Mouse (Mus musculus) mesoderm, embryonic 11.5 days (tissue): ENCODE measurements around the gene Tsks.

ENCODE experiments used
- DNase-seq: peaks from one replicate; pipeline ENCODE4 v3.0.0-alpha.2; 2012; ENCODE audit warnings: low read depth, low spot score

Tsks gene

DNA sequence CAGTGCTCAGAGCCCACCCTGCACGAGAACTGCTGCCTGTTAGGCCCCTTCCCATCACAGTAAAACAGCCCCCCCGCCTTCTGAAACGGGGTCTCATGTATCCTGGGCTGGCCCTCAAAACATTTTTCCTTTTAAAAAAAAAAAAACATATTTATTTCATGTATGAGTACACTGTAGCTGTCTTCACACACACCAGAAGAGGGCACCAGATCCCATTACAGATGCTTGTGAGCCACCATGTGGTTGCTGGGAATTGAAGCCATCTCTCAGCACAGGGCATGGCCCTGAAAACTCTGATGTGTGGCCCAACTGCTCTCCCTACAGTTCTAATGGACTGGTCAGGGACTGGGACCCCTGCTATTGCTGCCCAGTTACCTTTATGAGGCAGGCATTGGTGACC is 35.3 kb downstream of the Tsks start:
- DNase-seq: no peak

DNA sequence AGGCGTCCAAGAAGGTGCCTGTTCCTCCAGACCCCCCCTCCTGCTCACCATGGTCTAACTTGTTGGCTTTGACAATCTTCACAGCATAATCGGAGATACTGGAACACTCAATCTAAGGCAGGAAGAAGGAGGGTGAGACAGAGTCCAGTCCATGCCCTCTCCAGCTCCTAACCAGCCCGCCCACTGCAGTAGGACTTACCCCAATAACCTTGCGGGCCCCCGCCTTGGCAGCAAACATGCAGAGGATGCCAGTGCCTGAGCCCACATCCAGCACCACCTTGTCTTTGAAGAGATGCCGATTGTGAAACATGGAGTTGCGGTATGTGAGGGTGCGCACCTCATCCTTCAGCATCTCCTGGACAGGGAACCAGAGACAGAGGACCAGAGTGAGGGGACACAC is 38.5 kb downstream of the Tsks start:
- no peak for DNase-seq

DNA sequence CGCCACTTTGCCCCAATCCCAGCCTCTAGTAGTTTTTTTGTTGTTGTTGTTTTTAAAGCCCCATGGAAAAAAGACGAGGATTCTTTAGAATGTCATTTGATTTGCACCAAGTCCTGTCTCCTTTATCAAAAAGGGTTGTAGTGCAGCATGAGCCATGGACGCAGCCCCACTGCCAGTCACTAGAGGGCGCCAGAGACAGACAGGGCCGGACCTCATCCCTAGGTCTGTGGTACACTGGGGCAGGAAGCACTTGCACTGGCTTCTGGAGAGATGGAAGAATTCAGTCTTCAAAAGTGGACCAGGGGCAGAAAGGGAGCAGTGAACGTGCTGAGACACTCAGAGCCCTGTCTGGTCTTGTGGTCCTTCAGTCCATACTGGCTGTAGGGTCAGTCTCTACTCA is 40.1 kb downstream of the Tsks start:
- peak; percentile 87 for DNase-seq

DNA sequence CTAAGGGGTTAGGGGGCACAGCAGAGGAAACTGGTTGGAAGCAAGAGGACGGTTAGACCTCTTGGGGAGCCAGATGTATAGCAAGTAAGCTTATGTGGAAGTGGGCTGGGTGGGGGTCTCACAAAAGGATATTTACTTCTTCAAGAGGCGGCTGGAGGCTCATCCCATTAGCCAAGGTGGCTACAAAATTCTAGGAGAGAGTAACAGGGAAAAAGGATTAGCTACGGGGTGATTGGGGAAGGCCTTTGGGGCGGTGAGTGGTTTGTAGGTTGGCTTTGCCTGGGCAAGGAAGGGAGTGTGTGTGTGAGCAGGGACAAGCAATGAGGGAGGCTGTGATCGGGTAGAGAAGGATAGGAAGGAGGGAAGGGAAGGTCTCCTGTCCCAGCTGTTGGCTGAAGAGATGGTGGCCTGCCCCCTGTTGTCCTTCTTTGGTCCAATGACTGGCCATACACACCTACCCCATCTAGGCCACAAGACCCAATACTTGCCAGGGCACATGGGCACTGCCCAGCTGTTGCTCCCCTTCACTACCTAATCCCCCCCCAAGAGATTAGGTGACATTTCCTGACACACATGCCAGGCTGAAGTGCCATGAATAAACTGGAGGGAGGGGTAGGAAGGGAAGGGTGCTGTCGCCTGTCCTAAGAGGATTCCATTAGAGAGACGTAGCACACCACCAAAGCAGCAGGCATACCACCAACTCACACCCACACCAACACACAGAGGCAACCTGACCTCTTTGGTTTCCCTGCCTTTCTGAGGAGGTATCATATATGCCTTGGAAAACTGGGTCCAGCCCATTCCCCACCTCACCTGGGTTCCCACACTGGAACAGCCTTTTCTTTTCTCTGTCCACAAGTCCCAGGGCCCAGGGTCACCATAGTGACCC is 41.2 kb downstream of the Tsks start:
- no peak for DNase-seq

DNA sequence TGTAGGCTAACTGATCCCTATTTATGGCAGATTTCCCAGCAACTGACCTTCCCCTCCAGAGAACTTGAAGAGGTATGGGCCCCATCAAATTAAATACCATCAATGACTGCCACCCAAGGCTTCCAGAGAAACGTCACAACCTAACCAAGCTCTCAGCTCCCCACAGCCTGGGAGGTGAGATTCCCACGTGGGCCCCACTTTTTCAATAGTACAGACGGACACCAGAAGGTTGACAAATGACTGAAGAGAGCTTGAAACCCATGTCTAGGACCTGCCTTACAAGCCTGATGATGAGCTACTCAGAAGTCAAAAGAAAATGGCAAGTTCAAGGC is 41.8 kb downstream of the Tsks start:
- DNase-seq: no peak

DNA sequence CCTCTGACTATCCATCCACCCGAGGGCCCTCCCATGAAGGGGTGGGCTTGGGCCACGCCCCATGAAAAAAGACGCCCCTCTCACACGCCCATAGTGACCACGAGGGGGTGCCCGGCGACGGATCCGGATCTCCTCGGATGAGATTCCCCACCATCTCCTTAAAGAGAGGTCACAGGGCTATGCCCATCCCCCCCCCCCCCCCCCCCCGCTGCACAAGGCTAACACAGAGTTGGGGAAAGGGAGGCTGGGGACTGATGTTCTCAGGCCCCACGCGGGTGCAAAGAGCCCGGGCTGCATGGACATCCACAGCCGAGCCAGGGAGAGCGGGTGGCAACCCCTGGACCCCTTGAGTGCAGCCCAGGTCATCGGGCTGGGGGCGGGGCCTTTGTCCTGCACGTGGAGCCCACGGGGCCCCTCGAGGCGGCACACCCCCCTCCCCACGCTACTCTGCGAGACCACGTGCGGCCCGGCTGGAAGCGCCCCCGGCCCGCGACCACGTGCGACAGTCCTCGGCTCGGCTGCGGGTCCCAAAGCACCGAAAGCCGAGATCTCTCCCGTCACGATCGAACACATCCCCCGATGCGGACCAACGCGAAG is 42.7 kb downstream of the Tsks start:
- peak; percentile 91 for DNase-seq

DNA sequence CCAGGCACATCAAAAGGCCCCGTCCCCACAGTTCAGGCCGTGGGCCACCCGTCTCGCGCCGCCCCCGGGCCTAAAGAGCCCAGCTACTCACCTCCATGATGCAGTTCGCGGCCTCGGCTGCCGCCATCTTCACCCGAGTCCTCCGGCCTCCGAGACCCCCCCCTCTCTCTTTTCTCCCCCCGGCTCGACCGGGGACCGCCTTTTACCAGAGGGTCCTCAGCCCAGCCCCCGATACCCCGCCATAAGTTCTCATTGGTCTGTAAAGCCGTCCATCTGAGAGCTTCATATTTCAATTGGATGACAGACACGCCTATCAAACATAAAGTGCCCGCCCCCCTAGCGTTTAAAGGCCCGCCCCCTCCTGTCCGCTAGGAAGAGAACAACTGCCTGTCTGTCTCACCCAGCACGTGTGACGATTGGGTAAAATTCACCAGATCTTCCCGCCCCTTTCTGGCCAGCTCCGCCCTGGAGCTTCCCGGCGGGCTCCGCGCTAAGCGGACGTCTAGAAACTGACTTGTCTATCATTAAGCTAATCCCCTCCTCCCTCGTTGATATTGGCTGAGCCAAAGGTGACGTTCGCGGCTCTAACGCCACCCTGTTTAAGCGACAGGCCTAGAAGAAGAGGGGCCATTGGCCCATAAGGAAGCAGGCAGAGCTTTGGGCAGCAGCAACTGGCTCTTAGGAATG is 43.3 kb downstream of the Tsks start, which contains the start of gene Prmt1:
Prmt1 (minus strand) TSS at position 377 of the 687 bp plus-strand sequence.
- peak; percentile 100 for DNase-seq

DNA sequence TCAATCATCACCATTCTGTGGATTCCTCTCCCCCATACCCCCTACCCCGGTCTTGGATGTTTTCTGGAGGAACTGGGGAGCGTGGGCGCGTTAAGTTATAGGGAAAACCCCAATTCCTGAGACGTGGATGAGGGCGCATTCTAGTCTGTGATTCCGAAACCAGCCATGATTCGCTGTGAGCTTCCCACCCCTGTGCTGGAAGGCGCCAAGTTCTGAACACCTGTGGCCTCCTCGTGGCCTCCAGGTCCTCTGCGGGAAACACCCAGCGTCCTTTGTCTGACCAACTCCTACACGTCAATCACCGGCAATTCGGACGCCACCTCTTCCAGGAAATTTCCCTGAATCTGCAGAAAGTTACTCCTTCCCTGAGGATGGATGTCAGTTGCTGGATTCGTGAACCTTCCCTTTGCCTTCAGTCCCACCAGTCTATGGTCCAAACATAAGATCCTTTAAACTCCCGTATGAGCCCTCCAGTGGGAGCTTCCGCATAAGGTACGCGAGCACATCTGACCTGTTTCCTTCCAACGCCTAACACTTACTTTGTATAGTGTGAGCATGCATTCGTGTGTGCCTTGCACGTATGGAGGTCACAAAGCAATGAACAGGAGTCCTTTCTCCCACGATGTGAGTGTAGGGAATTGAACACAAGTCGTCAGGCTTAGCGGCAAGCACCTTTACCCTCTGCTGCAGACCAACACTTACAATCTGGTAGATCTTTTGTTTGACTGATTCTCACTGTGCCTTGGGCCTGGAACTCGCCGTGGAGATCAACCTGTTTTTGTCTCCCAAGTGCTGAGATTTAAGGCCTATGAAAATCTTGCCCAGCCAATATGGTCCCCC is 44.1 kb downstream of the Tsks start:
- DNase-seq: no peak

DNA sequence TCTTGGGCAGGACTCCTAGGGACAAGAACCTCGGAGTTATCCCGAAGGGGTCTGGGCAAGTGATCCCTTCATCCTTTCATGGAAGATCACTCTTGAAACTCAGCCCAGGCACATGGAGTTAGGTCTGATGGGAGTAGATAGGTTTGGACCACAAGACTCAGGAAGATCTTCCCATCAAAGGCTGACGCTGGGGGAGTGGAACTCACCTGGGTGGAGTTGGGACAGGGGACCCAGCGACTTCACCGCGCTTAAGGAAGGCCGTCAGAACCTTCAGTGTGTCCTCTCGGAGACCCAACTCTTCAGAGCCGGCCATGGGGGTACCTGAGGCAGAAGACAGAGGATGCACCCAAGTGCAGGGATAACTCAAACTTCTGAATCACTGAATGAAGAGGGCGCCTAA is 53.7 kb downstream of the Tsks start:
- no peak for DNase-seq

DNA sequence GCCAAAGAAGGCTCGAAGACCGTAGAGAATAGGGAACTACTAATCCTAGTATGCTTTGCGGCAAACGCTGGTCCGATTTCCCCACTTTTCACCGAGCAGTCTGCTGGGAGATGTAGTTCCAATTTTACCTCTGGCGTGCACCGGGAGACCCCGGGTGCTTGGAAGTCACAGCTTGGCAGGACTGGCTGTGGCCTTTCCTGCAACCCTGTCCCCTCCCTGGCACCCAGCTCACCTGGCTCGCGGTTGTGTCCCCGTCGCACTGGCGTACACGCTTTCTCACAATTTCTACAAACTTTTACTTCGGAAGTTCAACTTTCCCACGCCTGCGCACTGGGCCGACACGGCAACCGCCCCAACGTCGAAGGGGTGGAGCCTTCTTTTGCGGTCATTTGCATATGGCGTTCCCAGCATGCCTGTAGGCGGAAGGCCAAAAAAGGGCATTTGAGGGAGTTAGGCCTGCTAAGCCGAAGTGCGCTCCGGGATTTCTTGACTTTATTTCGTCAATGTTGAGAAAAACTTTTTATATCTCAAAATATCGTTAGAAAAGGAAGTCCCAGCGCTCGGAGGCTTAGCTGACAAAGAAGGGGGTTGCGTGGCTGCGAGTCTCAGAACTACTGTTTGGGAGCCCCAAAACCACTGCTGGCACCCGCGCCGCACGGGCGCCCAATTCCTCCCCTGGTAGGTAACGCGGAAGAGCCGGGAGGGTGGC is 54.4 kb downstream of the Tsks start, which contains the start of gene Irf3:
Irf3 (plus strand) TSS at position 418 of the 709 bp plus-strand sequence.
- DNase-seq: peak; percentile 97

DNA sequence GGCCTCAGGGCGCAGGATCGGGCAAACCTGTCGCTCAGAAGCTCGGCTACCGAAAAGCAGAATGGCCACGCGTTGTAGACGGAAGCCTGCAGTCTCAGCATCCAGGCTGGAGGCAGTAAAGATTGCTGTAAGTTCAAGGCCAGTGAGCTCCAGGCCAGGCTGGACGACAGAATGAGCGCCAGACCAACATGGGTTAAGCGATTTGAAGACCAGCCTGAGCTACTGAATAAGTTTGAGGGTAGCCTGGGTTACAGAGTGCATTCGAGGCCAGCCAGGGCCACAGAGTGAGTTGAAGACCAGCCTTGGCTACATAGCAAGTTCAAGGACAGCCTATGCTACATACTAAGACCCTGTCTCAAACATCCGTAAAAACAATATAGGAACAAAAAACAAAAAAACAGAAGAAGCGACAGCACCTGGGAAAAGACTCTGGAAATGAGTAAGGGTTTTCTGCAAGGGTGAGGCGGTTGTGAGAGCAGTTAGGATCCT is 55.0 kb downstream of the Tsks start:
- DNase-seq: no peak

DNA sequence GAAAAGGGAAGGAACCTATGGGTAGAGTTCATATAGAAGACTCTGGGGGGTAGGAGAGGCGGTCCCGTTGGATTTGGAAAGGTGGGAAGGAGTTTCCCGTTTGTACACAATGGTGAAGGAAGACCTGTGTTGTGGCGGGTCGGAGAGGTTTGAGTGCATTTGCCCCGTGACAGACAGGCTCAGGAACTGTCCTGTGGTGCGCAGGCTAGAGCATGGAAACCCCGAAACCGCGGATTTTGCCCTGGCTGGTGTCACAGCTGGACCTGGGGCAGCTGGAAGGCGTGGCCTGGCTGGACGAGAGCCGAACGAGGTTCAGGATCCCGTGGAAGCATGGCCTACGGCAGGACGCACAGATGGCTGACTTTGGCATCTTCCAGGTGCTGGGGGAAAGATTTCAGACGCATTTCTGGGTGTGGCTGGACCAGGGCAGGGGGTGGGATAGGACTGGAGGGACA is 55.5 kb downstream of the Tsks start, which contains the start of gene Bcl2l12:
Bcl2l12 (minus strand) TSS at position 212 of the 455 bp plus-strand sequence.
- DNase-seq: peak; percentile 48

DNA sequence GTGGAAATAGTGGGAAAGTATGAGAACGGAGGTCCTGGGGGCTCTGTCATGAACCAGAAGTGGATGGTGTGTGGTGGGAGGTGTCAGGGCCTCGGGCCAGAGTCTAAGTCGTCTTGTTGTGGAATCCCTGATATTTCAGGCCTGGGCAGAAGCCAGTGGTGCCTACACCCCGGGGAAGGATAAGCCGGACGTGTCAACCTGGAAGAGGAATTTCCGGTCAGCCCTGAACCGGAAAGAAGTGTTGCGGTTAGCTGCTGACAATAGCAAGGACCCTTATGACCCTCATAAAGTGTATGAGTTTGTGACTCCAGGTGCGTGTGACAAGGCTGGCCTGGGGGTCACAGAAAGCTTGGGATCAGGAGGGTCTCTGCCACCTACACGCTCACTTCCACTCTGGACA is 56.7 kb downstream of the Tsks start:
- no peak for DNase-seq

DNA sequence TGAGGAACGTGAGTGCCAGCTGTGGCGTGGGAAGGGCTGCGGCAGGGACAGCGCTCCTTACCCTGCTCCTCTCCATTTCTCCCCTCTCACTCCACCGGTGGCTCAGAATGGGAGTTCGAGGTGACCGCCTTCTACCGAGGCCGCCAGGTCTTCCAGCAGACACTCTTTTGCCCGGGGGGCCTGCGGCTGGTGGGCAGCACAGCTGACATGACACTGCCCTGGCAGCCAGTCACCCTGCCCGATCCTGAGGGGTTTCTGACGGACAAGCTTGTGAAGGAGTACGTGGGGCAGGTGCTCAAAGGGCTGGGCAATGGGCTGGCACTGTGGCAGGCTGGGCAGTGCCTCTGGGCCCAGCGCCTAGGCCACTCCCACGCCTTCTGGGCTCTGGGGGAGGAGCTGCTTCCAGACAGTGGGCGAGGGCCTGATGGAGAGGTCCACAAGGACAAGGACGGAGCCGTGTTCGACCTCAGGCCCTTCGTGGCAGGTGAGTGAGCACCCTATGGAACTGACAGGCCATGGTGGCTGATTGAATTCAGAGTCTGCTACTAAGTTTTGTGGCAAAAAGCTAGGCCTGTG is 57.6 kb downstream of the Tsks start:
- DNase-seq: no peak

DNA sequence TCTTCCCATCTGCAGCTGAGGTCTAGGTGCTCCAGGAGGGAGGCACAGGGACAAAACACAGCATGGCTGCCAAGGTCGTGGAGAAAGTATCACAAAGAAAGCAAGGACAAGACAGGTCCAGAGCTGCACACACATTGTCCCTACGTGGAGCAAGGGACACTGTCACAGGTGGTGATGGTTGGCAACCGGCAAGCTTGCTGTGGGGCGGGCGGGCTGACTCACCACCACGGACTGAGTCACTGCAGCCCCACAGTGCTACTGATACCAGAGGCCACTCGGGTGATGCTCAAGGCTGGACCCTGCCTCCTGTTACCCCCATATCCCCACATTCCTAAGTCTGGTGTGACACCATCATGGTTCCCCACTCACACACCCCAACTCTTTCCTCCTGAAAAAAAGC is 59.4 kb downstream of the Tsks start:
- DNase-seq: no peak

DNA sequence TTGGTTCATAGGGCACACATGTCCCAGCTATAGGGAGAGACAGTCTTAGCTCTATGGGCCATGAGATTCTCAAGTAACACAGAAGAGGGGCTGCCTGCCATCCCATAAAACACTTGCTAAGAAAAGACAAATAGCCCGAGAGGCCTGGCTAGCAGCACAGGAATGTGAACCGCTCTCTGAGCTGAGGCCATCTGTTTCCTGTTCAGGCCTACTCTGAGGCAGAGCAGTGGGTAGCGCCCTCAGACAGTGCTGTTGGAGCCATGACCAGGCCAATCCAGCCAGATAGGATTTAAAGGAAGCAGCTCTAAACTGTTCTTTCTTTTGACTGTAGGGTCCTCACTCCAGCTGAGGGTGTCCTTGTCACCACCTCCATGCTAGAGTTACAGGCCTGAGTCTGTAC is 61.5 kb downstream of the Tsks start:
- no peak for DNase-seq

DNA sequence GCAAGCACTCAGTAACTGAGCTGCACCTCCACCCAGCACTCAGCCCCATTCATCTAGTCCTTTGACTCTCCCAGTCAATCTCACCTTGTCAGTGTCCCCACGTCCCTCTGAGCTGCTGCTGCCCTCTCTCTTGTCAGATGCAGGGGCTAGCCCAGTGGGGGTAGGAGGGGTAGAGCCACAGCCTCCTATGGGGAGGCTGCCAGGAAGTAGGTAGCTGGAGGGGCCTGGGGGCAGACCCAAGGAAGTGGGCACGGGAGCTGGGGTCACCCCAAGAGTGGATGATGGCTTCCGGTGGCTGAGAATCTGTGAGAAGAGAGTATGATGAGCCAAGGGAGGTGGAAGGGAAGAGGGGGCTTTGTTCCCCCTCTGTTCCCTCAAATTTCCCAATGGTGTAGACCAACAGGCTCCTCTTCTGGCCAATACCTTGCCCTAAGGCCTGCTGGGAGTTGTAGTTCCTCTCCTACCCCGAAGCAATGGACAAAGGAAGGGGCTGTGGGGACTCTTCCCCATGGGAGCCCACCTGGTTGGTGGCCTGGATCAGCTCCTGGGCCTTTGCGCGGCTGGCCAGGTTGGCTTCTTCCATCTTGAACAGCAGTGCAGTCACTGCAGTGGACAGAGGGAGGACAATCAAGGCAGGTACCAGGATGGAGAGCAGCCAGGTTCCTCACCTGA is 62.5 kb downstream of the Tsks start:
- DNase-seq: no peak

DNA sequence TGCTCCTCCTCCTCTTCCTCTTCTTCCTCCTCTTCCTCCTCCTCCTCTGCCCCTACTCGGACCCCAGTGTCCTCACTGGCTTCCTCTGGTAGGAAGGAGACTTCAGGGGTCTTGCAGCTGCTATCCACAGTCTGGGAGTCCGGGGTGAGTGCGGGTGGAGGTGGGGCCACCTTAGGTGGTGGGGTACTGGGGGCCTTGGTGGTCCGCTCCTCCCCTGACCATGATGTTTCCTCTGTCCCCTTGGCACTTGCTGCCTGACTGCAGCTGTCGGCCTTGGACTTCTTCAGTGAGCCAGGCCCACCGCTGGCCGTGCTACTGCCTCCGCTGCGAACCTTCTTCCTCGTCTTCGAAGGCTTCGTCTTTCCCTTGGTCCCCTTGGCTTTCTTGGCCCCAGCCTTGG is 63.5 kb downstream of the Tsks start:
- DNase-seq: no peak

DNA sequence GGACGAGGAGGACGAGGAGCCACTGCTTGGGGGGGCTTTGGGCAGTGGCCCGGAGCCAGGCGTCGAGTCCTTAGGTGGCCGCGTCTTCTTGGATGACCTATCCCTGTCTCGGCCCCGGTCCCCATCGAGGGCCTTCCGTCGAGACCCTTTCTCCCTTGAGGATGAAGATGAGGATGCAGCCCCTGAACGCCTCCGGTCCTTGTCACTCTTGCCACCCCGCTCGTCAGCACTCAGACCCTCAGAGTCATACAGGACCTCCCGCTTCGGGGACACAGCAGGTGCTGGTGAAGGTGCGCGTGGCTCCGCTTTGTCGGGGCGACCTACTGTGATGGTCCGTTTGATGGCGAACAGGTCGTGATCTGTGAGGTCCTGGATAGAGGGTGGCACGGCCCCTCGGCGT is 64.1 kb downstream of the Tsks start:
- DNase-seq: no peak
